Mouse (Mus musculus) stomach, postnatal 0 days (tissue): ENCODE measurements around the gene Tenm4. TPM values are rescaled to one million over a fixed set of nuclear protein-coding genes. Genes with fewer than 3 reads are reported as not detected.
"Not testable (repeated sequence)": the region's sequence is repeated elsewhere in the genome, so short reads cannot be mapped to it uniquely, and the experiment has no call there.

Source experiments
- ATAC-seq: fragments of 200-750 bp; cut with Nextera tagmentation; 2 replicates; pipeline ENCODE4 v1.8.0; 2017; ENCODE audit not compliant: low FRiP score, low TSS enrichment
- DNase-seq: peaks from one replicate; pipeline ENCODE4 v3.0.0-alpha.2; 2016; ENCODE audit warnings: low spot score
- H3K27ac ChIP-seq: fragments of 300-500 bp; sonication (generic); replicated peaks from 2 replicates; pipeline ENCODE4 v1.5.1; 2014; ENCODE audit warnings: mild to moderate bottlenecking, control low read depth
- H3K27me3 ChIP-seq: fragments of 300-500 bp; sonication (generic); 2 replicates; pipeline ENCODE4 v1.6.1; 2014; ENCODE audit warnings: low read length; ENCODE audit not compliant: control insufficient read depth, insufficient read depth
- H3K36me3 ChIP-seq: fragments of 300-500 bp; sonication (generic); 2 replicates; pipeline ENCODE4 v1.6.1; 2014; ENCODE audit warnings: low read length, mixed read lengths; ENCODE audit not compliant: control insufficient read depth, insufficient read depth
- H3K4me1 ChIP-seq: fragments of 300-500 bp; sonication (generic); replicated peaks from 2 replicates; pipeline ENCODE4 v1.6.1; 2014; ENCODE audit warnings: antibody characterized with exemption; ENCODE audit not compliant: control insufficient read depth, insufficient read depth
- H3K4me2 ChIP-seq: fragments of 300-500 bp; sonication (generic); replicated peaks from 2 replicates; pipeline ENCODE4 v1.6.1; 2014; ENCODE audit warnings: low read depth, mild to moderate bottlenecking, control low read depth, moderate library complexity
- H3K4me3 ChIP-seq: fragments of 300-500 bp; sonication (generic); 2 replicates; pipeline ENCODE4 v1.5.1; 2014; ENCODE audit warnings: low read depth, low read length, control low read depth
- H3K9ac ChIP-seq: fragments of 300-500 bp; sonication (generic); 2 replicates; pipeline ENCODE4 v1.6.1; 2014; ENCODE audit warnings: mild to moderate bottlenecking, low read length, control low read depth, mixed read lengths
- H3K9me3 ChIP-seq: fragments of 300-500 bp; sonication (generic); 2 replicates; pipeline ENCODE4 v1.6.1; 2016; ENCODE audit warnings: low read length; ENCODE audit not compliant: control insufficient read depth
- CTCF ChIP-seq: IDR thresholded peaks from 2 replicates; pipeline ENCODE4 v1.5.1; 2016; ENCODE audit warnings: antibody characterized with exemption, low read depth, mild to moderate bottlenecking, moderate library complexity
- EP300 ChIP-seq: optimal IDR thresholded peaks from 2 replicates; pipeline ENCODE3; 2016; ENCODE audit warnings: antibody characterized with exemption
- WGBS: fragments of 180-500 bp; shearing (Covaris S2); extraction: QIAGEN DNeasy Blood & Tissue Kit; methylation state at CpG from one replicate; pipeline ENCODE4 v1.1.7; 2014; 5-methylcytosine and 5-hydroxymethylcytosine counted together
- polyA plus RNA-seq: library from polyadenylated mRNA; unstranded; fragments of >200 nt; fragmentation: Nextera tagmentation; extraction: Ambion mirVana; gene quantifications from 2 replicates; pipeline ENCODE4 v1.2.1, GENCODE M21; 2015

Tenm4 gene
- polyA plus RNA-seq, 1 experiment from 2014 or later: 7.2 TPM

DNA sequence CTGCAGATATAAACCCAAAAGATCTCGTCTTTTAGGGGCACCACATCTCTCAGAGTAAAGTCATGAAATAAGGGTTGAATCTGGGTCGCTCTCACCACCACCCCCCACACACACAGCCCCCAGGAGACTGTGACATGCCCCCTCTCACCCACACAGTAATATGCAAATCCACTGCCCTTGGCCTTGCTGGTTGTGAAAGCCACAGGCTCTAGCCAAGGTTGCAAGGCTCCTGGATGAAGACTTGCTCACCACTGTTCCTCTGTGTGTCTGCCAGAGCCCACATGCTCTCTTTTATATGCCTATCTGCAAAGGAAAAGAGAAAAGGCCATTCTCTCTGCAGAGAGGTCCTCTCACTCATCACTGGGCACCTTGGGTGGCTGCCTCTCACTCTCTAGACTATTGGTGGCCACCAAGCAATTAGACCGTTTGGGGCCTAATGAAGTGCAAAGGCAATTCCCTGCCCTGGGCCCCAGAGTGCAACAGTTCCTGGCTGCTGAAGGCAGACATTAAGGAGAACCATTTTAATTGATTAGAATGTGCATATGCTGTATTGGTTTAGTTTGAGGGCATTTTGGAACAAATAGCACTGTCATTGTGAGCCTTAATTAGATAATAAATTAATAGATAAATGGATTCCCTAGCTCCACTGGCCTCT, 433.2 kb downstream of the Tenm4 start:
- ATAC-seq: no peak
- no peaks in the 10 kb centered on the region for H3K36me3 ChIP-seq
- no peak overlapping the region for H3K4me2 ChIP-seq
- no peak for DNase-seq
- no peak overlapping the region for H3K4me3 ChIP-seq
- 73% methylated on average over 3 of the region's 3 CpGs for WGBS
- TF ChIP-seq CTCF: no peak
- no peak for TF ChIP-seq EP300
- no peaks in the 10 kb centered on the region for H3K4me1 ChIP-seq
- no peak overlapping the region for H3K9ac ChIP-seq
- H3K9me3 ChIP-seq: no peaks in the 10 kb centered on the region
- no peak overlapping the region for H3K27ac ChIP-seq
- H3K27me3 ChIP-seq: no peaks in the 10 kb centered on the region

GRCm38 (mm10) chr7:96605316-96605715, 434.3 kb downstream of the Tenm4 start:
- no peak overlapping the region for H3K4me3 ChIP-seq
- no peak for DNase-seq
- WGBS: 69% methylated on average over 2 of the region's 2 CpGs

GRCm38 (mm10) chr7:96609854-96610586, 439.0 kb downstream of the Tenm4 start:
- TF ChIP-seq CTCF (no peak), EP300 (no peak)
- Histone ChIP-seq H3K27ac (no peak overlapping the region), H3K36me3 (no peaks in the 10 kb centered on the region), H3K4me2 (no peak overlapping the region), H3K9ac (no peak overlapping the region), H3K4me3 (no peak overlapping the region), H3K4me1 (no peaks in the 10 kb centered on the region), H3K9me3 (no peaks in the 10 kb centered on the region), H3K27me3 (no peaks in the 10 kb centered on the region)
- ATAC-seq: no peak
- no peak for DNase-seq
- WGBS: 58% methylated on average over 10 of the region's 10 CpGs

More at GRCm38 (mm10) chr7:96605316-96605715, 434.3 kb downstream of the Tenm4 start:
- Histone ChIP-seq H3K27ac (no peak overlapping the region), H3K27me3 (no peaks in the 10 kb centered on the region), H3K4me1 (no peaks in the 10 kb centered on the region), H3K36me3 (no peaks in the 10 kb centered on the region), H3K9me3 (no peaks in the 10 kb centered on the region), H3K4me2 (no peak overlapping the region), H3K9ac (no peak overlapping the region)
- ATAC-seq: no peak
- no peak for TF ChIP-seq EP300
- TF ChIP-seq CTCF: no peak

DNA sequence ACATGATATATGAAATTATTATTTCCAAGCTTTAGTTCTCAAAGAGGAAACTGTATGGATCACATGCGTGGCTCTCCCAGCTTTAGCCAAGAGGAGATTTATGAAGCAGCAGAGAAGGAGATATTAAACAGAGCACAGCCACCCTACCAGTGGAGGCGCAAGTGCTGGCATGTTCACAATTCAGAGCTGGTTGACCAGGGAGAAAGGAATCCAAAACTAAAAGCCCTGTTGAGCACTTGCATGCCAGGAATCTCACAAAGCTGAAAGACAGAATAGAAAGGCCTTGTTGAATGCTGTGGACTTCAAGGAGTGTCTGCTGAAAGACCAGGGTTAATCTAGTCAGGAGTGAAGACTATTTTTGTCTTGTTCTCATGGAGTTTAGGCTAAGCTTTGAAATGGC, 446.3 kb downstream of the Tenm4 start:
- TF ChIP-seq CTCF (peak; percentile 46), EP300 (no peak)
- no peak overlapping the region for H3K27ac ChIP-seq
- ATAC-seq: no peak
- no peak overlapping the region for H3K4me2 ChIP-seq
- 52% methylated on average over 2 of the region's 2 CpGs for WGBS
- no peaks in the 10 kb centered on the region for H3K27me3 ChIP-seq
- H3K4me3 ChIP-seq: no peak overlapping the region
- no peak for DNase-seq
- no peak overlapping the region for H3K9ac ChIP-seq
- no peaks in the 10 kb centered on the region for H3K9me3 ChIP-seq
- no peaks in the 10 kb centered on the region for H3K36me3 ChIP-seq
- no peaks in the 10 kb centered on the region for H3K4me1 ChIP-seq

GRCm38 (mm10) chr7:96619930-96620472, 449.0 kb downstream of the Tenm4 start:
- DNase-seq (no peak), ATAC-seq (no peak)
- H3K4me3 ChIP-seq: no peak overlapping the region
- WGBS: 84% methylated on average over 4 of the region's 4 CpGs
- H3K9me3 ChIP-seq: no peaks in the 10 kb centered on the region
- no peaks in the 10 kb centered on the region for H3K36me3 ChIP-seq
- no peak overlapping the region for H3K27ac ChIP-seq
- H3K9ac ChIP-seq: no peak overlapping the region
- H3K27me3 ChIP-seq: no peaks in the 10 kb centered on the region
- H3K4me1 ChIP-seq: no peaks in the 10 kb centered on the region
- no peak overlapping the region for H3K4me2 ChIP-seq
- TF ChIP-seq EP300 (no peak), CTCF (no peak)

GRCm38 (mm10) chr7:96626338-96626737, 455.3 kb downstream of the Tenm4 start:
- no peaks in the 10 kb centered on the region for H3K27me3 ChIP-seq
- H3K4me3 ChIP-seq: no peak overlapping the region
- 67% methylated on average over 3 of the region's 3 CpGs for WGBS
- no peak for DNase-seq
- no peaks in the 10 kb centered on the region for H3K36me3 ChIP-seq
- H3K4me1 ChIP-seq: no peaks in the 10 kb centered on the region
- ATAC-seq: no peak
- H3K4me2 ChIP-seq: no peak overlapping the region
- no peak overlapping the region for H3K27ac ChIP-seq
- H3K9ac ChIP-seq: no peak overlapping the region
- H3K9me3 ChIP-seq: no peaks in the 10 kb centered on the region
- TF ChIP-seq EP300 (no peak), CTCF (no peak)

DNA sequence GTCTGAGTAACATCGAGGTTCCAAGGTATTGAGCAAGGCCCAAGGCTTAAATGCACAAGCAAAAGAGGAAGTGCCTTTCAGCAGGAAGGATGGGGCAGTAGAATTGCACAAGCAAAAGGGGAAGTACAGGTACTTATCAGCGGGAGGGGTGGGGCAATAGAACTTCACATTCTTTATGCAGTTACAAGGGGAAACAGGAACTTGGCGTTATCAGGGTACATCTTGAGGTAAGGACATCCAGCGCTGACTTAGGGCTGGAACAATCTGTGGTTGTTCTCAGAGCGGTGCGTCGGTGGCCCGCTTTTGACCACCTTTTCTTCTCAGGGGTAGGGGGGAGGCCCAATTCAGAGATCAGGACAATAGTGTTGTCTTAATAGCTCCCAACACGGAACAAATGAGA, 459.5 kb downstream of the Tenm4 start:
- ATAC-seq, H3K27me3 ChIP-seq, DNase-seq, H3K4me2 ChIP-seq, H3K36me3 ChIP-seq, H3K4me3 ChIP-seq, H3K27ac ChIP-seq, H3K9ac ChIP-seq, H3K9me3 ChIP-seq, H3K4me1 ChIP-seq: not testable (repeated sequence)
- WGBS: 92% methylated on average over 9 of the region's 9 CpGs
